Mouse (Mus musculus): ENCODE data around the gene Plekhm3.

Gene Plekhm3

DNA sequence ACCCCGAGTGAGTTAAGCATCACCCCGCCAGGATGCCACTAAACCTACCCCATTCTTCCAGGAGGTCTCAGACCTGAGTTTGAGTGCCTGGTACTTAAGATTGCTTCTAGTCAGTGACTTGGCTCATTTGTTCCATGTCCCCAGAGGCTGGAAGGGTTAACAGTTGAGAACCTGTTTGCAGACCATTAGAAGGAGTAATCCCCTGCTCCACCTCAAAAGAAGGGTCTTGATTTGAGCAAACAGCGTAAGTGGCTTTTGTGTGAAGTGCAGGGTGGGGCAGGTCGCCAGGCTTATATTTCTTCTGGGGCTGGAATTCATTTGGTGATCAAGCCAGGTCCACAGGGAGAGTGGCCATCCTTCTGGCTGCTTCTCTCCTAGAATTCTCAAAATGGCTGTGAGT, 183.3 kb downstream of the Plekhm3 start:
- DNase-seq (ENCODE audit: low spot score) = no peak

DNA sequence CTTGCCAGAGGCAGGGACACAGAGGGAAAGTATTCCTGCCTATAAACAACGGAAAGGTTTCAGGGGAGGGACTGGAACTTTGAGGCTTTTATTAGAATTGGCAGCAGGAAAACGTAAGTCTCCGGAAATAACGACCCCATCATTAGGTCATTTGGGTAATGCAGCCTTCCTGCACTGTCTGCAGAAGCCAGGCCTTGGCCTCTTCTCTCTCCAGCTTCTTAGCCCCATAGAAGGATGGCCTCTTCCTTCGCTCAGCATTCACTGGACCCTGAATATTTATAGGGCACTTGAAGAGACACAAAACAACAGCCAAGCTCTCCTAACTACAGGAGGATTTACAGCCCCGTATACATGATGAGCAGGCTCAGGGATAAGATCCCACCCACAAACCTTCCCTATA, 186.5 kb downstream of the Plekhm3 start:
- DNase-seq (ENCODE audit: low spot score) = no peak

DNA sequence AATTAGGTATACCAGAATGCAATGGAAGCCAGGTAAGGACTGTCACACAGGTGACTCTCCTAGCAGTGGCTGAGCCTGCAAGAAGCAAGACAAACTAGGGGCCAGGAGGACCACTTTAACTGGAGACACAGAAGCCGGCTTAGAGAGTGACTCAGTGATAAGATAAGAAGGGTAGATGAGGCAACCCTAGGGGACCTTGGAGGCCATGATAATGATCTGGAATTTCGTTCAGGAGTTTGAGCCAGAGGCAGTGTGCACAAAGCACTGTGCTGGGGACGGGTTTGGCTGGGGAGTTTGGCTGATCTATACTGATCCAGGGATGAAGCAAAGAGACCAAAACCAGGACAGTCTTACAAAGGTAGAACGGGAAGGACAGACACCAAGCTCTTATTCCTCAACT, 195.0 kb downstream of the Plekhm3 start:
- DNase-seq (ENCODE audit: low spot score) = no peak

DNA sequence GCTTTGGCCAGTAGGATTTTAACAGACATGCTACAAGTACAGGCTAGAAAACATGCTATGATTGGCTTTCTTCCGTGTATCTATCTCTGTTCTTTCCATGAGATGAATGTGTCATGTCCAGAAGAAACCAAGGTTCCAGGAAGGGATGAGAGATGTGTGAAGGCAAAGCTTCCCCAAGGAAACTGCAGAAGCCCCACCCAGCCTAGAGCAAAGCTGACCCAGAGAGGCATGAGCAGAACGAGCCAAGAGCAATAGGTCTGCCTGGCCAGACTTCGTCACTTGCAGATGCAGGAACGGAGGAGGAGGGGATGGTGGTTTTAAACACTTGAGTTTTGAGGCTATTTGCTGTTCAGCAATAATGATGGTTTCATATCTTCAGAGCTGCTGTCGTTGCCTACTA, 198.9 kb downstream of the Plekhm3 start:
- no peak for DNase-seq (ENCODE audit: low spot score)

DNA sequence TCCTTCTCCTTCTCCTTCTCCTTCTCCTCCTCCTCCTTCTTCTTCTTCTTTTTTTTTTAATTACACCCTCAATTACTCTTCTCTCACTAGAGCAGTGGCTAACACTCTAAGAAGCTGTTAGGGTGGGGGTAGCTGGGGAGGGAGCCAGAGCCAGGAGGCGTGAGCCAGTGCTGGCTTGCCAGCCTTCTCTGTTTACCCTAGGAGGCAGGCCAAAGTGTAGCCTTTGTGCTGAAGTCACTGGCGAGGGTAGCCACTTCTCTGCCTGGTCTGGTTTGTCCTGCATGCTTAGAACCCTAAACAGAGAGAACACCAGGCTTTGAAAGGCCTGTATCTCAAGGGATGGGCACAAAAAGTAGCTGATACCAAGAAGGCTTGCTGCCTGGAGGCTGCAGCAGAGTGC, 199.4 kb downstream of the Plekhm3 start:
- no peak for DNase-seq (ENCODE audit: low spot score)

DNA sequence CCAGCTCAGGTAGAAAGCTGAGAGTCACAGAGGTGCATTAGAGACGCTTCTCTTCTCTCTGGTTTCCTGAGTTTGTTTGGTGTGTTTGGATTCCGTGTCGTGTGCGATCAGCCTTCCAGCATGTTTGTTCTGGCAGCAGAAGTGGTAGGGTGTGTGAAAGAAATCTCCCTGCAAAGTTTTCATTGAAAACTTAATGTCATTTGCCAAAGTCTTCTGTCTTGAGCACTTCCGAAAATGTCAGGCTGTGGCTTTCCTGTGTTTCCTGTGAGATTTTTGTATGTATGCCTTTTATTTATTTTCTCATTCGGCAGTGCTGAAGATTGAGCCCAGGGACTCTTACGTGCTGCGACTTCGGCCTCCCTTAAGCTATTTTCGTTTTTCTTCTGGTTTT, 200.0 kb downstream of the Plekhm3 start:
- DNase-seq (ENCODE audit: low spot score) = no peak

DNA sequence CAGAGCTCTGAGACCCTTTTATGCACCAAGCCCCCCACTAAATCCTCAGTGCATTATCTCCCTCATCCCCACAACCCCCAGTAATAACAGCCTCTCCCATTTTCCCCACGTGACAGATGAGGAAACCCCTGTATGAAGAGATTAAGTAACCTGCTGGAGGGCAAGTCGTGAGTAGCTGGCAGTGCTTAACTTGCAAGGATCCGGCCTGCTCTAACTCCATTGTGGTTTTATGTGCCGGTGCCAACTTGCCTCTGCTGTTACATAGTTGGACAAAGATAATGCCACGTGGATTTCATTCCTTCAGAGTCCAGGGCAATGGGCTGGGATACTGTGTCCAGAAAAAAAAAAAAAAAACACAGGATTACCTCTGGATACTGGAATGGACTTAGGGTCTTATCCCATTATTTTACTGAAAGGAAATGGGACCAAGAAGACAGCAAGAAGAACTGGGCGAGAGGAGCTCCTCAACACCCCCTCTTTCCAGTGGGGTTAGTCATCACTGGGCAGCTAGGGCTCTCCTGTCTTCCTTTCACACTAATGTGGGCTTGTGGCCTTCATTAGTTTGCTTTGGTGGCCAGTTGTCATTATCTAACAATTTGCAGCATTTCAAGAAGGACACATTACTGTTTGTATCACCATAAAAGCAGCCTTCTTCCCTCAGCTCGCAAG, 200.5 kb downstream of the Plekhm3 start:
- no peak for DNase-seq (ENCODE audit: low spot score)

DNA sequence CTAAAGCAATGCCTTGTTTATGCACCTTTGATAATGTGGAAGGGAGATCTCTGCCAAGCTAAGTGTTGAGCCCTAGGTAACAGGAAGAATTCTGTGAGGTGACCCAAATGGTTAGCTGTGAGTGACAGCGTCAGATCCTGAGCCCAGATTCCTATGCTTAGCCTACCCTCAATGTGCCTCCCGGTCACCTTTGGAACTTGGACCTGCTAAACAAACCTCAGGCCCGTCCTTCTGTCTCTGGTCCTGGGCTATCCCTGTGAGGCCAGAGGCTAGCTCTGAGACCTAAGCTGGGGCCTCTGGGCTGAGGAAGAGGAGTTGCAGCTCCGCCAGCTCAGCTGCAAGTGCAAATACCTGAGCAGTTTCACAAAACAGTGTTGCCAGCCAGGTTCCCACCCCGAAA, 202.0 kb downstream of the Plekhm3 start:
- DNase-seq (ENCODE audit: low spot score) = no peak

DNA sequence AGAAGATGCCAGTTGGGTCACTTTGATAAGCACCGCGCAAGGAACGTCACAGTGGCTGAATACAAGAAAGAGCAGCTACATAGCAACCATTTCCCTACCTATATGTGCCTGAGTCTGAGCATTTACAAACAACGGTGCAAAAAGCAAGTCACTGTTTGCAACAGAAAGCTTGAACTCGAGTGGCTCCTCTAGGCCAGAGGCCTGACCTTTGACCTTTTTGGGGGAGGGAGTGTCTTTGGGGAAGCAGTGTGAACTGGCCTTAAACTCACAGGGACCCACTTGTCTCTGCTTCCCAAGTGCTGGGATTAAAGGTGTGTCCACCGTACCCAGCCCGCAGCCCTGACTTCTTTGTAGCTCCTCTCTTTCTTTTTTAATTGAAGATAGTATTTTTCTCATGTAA, 203.0 kb downstream of the Plekhm3 start:
- DNase-seq (ENCODE audit: low spot score) = no peak

DNA sequence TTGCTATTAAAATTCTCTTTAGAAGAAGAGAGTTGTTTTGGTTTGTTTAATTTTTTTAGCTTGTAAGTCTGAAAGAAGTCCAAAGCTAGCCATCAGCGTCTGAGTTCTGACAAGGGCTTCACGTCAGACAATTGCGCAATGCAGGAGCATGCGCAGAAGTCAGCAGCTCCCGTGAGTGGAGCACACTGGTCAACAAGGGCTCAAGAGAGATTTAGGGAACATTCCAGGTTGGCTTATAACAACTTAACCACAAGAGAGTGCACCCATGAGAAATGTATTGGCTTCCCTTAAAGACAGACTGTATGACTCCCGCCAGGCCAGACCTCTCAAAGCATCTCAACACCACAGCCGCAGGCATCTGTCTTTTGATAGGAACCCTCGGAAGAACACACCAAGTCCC, 203.5 kb downstream of the Plekhm3 start:
- DNase-seq (ENCODE audit: low spot score) = no peak

DNA sequence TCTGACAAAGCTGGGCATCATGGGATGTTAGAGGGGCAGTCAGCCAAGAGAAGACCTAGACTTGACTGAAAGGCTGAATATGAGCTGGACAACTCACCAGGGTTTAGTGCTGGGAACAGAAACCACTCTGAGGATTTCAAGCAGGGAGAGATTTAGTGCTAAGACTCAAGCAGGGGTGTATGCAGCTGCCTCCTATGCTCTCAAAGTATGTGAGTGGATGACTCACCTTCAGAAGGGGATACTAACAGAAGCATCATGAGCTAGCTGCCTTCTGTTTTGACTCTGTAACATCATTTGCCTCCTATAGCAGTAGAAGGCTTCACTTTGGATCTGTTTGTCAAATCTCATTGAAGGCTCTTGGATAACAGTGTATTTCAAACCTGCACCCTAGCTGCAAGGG, 212.0 kb downstream of the Plekhm3 start:
- DNase-seq (ENCODE audit: low spot score) = no peak

DNA sequence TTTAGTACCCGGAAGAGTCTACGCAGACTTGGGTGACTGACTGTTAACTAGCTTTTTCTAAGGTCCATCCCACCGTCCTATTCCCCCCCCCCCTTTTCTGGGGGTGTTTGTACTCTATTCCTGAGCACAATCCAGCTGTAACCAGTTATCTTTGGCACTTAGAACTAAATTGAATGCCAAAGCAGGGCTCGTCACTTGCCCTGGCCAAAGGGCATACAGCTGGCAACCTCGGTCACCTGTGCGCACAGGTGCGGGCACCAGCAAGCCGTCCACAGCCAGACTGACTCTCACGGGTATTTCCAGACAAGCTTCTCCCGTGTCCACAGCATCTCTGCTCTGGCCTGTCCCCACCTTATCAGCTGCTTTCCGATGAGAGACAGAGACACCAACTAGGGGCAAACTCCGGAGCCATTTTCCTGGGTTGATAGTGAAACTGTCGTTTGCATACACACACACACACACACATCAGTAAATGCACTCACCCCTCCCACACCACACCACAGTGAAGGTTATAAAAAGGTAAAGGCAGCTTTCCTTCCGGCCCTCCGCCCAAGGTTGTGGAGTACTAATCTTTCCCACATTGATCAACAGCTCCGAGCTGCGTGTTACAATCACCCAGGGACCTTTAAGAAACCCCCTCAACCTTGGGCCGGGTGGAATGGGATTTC, 213.7 kb downstream of the Plekhm3 start:
- DNase-seq (ENCODE audit: low spot score) = no peak

DNA sequence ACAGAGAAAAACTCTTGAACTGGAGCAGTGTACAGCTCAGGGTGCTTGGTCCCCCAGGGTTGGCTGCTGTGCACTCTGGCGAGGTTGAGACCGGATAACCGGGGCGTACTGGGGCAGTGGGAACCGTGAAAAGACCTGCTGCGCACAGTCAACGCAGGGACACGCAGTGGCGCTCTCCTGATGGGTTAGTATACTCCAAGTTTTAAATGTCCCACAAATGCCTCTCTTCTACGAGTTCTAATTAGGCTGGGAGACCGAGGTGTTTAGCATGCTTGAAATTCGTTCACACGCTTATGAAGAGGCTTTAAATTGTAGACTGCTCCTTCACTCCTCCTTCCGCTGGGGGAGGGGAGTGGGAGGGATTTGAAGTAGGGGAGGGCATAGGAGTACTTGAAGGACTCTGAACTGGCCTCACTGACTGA, 218.0 kb downstream of the Plekhm3 start:
- no peak for DNase-seq (ENCODE audit: low spot score)

DNA sequence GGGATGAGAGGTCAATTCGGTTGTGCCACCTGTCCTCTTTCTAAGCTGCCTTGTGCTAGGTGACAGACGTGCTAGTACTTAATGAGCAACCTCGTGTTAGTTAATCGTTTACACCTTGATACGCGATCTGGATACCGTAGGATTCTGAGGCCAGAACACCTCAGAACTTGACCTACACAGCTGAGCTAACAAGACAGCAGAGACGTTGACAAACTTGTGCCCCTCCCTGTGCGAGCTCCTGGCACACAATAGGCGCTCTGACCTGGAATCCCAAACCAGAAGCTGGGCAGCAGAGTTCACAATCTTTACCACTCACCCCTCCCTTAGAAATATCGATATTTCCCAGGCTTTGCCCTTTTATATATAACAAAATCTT, 218.5 kb downstream of the Plekhm3 start:
- DNase-seq (ENCODE audit: low spot score) = no peak

DNA sequence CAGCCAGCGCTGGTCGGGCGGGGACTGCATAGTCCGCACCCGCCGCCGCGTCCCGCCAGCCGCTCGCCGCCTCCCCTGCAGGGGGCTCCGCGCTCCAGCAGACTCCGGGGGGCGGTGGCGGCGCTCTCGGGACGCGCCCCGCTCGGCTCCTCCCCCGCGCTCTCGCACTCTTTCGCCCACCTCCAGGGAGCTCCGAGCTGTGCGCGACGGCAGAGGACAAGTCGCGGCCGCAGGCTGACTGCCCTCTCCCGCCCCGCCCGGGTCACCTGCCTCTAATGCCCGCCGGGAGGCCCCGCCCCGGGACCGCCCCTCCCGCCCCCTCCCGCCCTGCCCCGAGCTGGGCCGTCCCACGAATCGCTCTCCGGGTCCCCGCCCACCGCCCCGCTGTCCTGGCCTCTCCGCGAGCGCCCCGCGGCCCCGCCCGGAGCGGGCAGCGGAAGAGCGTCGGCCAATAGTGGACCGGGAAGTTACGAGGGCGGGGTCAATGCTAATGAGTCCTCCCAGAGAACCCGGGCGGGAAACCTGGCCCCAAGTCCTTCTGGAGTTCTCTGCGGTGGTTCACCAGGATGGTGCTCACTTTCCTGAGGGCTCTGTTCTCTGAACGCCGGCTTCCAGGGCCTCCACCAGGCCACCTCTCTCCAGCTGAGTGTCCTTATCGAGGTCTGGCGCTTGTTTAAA, 219.0 kb downstream of the Plekhm3 start, which contains the start of gene Fzd5:
TSS of gene Fzd5 (minus strand) at position 250 of the 678 bp plus-strand sequence.
- no peak for DNase-seq (ENCODE audit: low spot score)

DNA sequence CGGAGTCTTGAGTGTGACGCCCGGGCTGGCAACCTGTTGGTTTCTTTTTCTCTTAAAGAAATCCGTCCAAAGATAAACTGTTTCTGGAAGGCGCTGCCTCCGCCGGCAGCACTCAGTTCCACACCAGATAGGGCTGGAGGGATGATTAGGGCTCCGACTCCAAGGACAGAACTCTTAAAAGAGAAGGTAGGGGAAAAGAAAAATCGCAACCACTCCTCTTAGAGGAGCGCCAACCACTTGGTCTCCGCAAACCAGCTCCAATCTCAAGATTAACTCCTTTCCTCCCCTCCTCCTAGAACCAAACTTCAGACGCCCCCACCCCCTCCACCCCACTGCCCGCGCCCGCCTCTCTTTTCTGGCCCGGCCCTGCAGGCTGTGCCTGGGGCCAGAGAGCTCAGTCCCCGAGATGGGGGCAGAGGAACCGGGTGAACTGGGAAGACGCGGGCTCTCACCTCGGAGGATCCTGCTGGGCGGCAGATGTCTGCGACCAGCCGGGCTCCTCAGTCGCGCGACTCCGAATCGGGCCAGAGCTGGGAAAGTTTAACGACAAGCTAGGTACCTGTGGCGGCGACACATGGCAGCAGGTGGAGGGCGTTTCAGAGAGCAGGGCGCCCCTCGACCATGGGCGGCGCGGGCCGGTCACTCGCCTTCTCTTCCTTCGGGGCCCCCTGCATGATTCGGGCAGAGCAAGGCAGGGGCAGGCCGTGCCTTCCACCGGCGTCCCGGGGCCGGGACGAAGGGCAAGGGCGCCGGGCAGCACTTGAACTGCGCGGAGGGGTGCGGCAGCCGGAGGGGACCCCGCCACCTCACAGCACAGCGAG, 219.7 kb downstream of the Plekhm3 start:
- no peak for DNase-seq (ENCODE audit: low spot score)
